ENCODE assay signal across 12 mouse cellular contexts in the genomic region with DNA sequence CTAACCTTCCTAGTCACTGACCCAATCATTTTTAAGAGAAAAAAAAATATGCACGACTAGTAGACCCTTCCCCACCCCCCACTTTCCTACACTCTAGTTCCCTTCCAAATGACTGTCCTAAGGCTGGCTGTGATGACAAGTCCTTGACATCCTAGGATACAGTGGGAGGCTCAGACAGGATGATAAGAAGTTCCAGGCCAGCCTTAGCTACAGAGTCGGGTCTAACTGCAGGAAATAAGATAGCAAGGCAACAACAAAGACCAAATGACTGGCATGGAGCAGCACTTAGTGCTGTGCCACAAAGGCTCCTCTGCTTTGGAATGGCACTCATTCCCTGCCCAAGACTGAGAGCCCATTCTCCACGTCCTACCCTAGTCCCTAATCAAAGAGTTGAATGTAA.
"Had no signal": no experiment of that assay in that cellular context is flagged by ENCODE, and none has a peak within 500 bp of the region (broad histone marks: within the 10 kb centered on the region; RNA-seq: fewer than 3 reads in every experiment).

No protein-coding gene starts in this region.

- H3K36me3 ChIP-seq: limb, embryonic 12.5 days; midbrain, embryonic 13.5 days; neural tube, embryonic 15.5 days had no signal

- DNase-seq: layer of hippocampus, adult 9-11 months; layer of hippocampus, postnatal 36 days; lung, adult 18-20 months; right cerebral cortex, adult 18-20 months; right cerebral cortex, postnatal 25 days; thymus, adult 2 months; thymus, postnatal 25 days had no signal

- H3K9ac ChIP-seq: limb, embryonic 12.5 days; midbrain, embryonic 13.5 days; neural tube, embryonic 15.5 days had no signal

- ATAC-seq: hindbrain, postnatal 0 days; midbrain, embryonic 13.5 days had no signal

- H3K27me3 ChIP-seq: limb, embryonic 12.5 days; neural tube, embryonic 15.5 days had no signal

- H3K4me3 ChIP-seq: limb, embryonic 12.5 days; midbrain, embryonic 13.5 days; myocyte; neural tube, embryonic 15.5 days had no signal

- H3K27ac ChIP-seq: hindbrain, postnatal 0 days; limb, embryonic 12.5 days; midbrain, embryonic 13.5 days; neural tube, embryonic 15.5 days had no signal

- H3K4me2 ChIP-seq: limb, embryonic 12.5 days; midbrain, embryonic 13.5 days; neural tube, embryonic 15.5 days had no signal

- H3K9me3 ChIP-seq: limb, embryonic 12.5 days; midbrain, embryonic 13.5 days; neural tube, embryonic 15.5 days had no signal
